8 mouse cellular contexts compared by ENCODE assay signal in the genomic region with DNA sequence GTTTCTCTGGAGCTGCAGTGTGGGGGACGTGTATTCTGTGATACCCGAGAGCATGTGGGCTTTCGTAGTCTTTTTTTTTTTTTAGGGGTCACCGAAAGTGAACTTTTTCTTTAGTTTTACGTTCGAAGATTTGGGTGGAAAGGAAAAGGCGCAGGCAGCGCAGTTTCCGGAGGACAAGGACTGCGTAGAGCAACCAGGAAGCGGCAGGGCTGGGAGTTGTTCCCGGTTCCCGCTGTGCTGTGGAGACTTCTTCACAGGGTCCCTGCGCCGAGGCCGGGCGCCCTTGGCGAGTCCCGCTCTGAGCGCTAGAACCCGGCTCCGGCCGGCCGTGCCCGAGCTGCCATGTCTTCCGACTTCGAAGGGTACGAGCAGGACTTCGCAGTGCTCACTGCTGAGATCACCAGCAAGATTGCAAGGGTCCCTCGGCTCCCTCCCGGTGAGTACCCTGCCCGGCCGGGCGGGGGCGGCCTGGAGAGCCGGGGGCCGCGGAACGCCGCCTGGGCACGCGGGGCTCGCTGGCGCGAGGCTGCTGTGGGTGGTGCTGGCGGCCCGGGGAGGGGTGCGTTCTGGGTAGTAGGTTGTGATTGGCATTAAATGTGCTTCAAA. TPM values are rescaled to one million over a fixed set of nuclear protein-coding genes. Genes with fewer than 3 reads are reported as not detected.
DNase-seq lines count a peak whose midpoint lies in the region; ATAC-seq lines count a peak whose summit lies in the region.

A gene (plus strand): TSS at position 187 of the 606 bp plus-strand sequence.

- H3K4me2 ChIP-seq in lung, embryonic 16.5 days (ENCODE audit: low read depth, low read length): peak within 1 kb of the TSS; percentile 89

- H3K4me1 ChIP-seq in lung, embryonic 16.5 days (replicated peaks; ENCODE audit: control insufficient read depth, insufficient read depth, low read length): peaks cover 14% of the 10 kb centered on the region

- peak; percentile 94 for DNase-seq in MEL-GATA-1-ER (ENCODE audit: extremely low read depth, low read depth)
- peak; percentile 90 for DNase-seq in cerebellum, adult 8-10 months
- DNase-seq in forelimb bud, embryonic 11.5 days (ENCODE audit: low read depth, low spot score): peak; percentile 95
- peak; percentile 59 for DNase-seq in layer of hippocampus, adult 9-10 months (ENCODE audit: low spot score)
- DNase-seq in ovary, postnatal 10 days (ENCODE audit: low spot score): peak; percentile 81
- peak; percentile 70 to 82 for DNase-seq in thymus, postnatal 10 days (ENCODE audit: low spot score in 2 of 2)

- ATAC-seq in hematopoietic stem cell, adult 5-6 weeks (replicated peaks in 1 of 2; ENCODE audit: insufficient read depth in 1 of 2, low FRiP score in 2 of 2, low TSS enrichment in 1 of 2, low read depth in 1 of 2, poor library complexity in 2 of 2, severe bottlenecking in 2 of 2): peak; percentile 84
- ATAC-seq in lung, embryonic 16.5 days (ENCODE audit: low read depth): peak; percentile 93

- H3K4me3 ChIP-seq in lung, embryonic 16.5 days (ENCODE audit: low read length): peak within 1 kb of the TSS; percentile 94

- WGBS in lung, embryonic 16.5 days: under 1% methylated on average over 48 of the region's 48 CpGs

- H3K9me3 ChIP-seq in lung, embryonic 16.5 days (ENCODE audit: control insufficient read depth, low read length): no peaks in the 10 kb centered on the region

- H3K9ac ChIP-seq in lung, embryonic 16.5 days (ENCODE audit: low read length): peak within 1 kb of the TSS; percentile 92

- no peaks in the 10 kb centered on the region for H3K27me3 ChIP-seq in lung, embryonic 16.5 days (ENCODE audit: control insufficient read depth, insufficient read depth, low read depth, low read length)

- H3K36me3 ChIP-seq in lung, embryonic 16.5 days (ENCODE audit: control insufficient read depth, insufficient read depth, low read length): peaks cover 4% of the 10 kb centered on the region

- peak within 1 kb of the TSS; percentile 91 for H3K27ac ChIP-seq in lung, embryonic 16.5 days (ENCODE audit: low read length)

RNA-seq across cellular contexts. Expression of the gene that starts here (rescaled TPM):
- total RNA-seq in hematopoietic stem cell, adult 5-6 weeks (2017): 31.8 and 44.3 TPM in 2 replicates
- 26.7 and 27.0 TPM in 2 replicates for polyA plus RNA-seq in lung, embryonic 16.5 days (2015; fragmentation: Nextera tagmentation; extraction: Ambion mirVana)

Comparison
In these comparisons a context has a peak if more than half of its experiments do, and no peak if none do; other contexts are left out.
1. Peak in every context shown above with its lines: DNase-seq, ATAC-seq, H3K4me3 ChIP-seq and H3K27ac ChIP-seq.